Mouse (Mus musculus) hindbrain, embryonic 15.5 days (tissue): ENCODE measurements around the gene Map3k6. TPM values are rescaled to one million over a fixed set of nuclear protein-coding genes. Genes with fewer than 3 reads are reported as not detected.

Experiments used
- ATAC-seq: fragments of 200-750 bp; cut with Nextera tagmentation; 2 replicates; pipeline ENCODE4 v1.8.0; 2017; ENCODE audit warnings: low read depth, moderate number of reproducible peaks, moderate TSS enrichment; ENCODE audit not compliant: low FRiP score
- H3K27ac ChIP-seq: fragments of 300-500 bp; sonication (generic); replicated peaks from 2 replicates; pipeline ENCODE4 v1.5.1; 2015; ENCODE audit warnings: mild to moderate bottlenecking, inconsistent platforms
- H3K27me3 ChIP-seq: fragments of 300-500 bp; sonication (generic); 2 replicates; pipeline ENCODE4 v1.6.1; 2015; ENCODE audit warnings: control low read depth, inconsistent platforms
- H3K36me3 ChIP-seq: fragments of 300-500 bp; sonication (generic); 2 replicates; pipeline ENCODE4 v1.6.1; 2015; ENCODE audit warnings: control low read depth, inconsistent platforms
- H3K4me1 ChIP-seq: fragments of 300-500 bp; sonication (generic); replicated peaks from 2 replicates; pipeline ENCODE4 v1.6.1; 2015; ENCODE audit warnings: control low read depth, inconsistent platforms
- H3K4me2 ChIP-seq: fragments of 300-500 bp; sonication (generic); 2 replicates; pipeline ENCODE4 v1.6.1; 2015; ENCODE audit warnings: moderate library complexity, mild to moderate bottlenecking, inconsistent platforms
- H3K4me3 ChIP-seq: fragments of 300-500 bp; sonication (generic); 2 replicates; pipeline ENCODE4 v1.5.1; 2015; ENCODE audit warnings: mild to moderate bottlenecking, inconsistent platforms
- H3K9ac ChIP-seq: fragments of 300-500 bp; sonication (generic); 2 replicates; pipeline ENCODE4 v1.6.1; 2015; ENCODE audit warnings: inconsistent platforms
- H3K9me3 ChIP-seq: fragments of 300-500 bp; sonication (generic); 2 replicates; pipeline ENCODE4 v1.6.1; 2016; ENCODE audit warnings: control low read depth, inconsistent platforms
- WGBS: fragments of 180-500 bp; shearing (Covaris S2); methylation state at CpG from one replicate; pipeline ENCODE4 v1.1.7; 2015; 5-methylcytosine and 5-hydroxymethylcytosine counted together
- polyA plus RNA-seq: library from polyadenylated mRNA; unstranded; fragments of >200 nt; fragmentation: Nextera tagmentation; extraction: Ambion mirVana; gene quantifications from 2 replicates; pipeline ENCODE4 v1.2.1, GENCODE M21; 2015

The Map3k6 gene
- polyA plus RNA-seq, 1 experiment from 2014 or later = 1.8 TPM

- H3K27ac ChIP-seq = no peak overlapping the region
- H3K4me3 ChIP-seq = no peak overlapping the region
- no peaks in the 10 kb centered on the region for H3K9me3 ChIP-seq
- no peak overlapping the region for H3K9ac ChIP-seq
- no peaks in the 10 kb centered on the region; the same call in 1 of the 2 replicates for H3K4me1 ChIP-seq
- peaks cover 17% of the 10 kb centered on the region; the same call in 1 of the 2 replicates for H3K27me3 ChIP-seq
- no peak overlapping the region for H3K4me2 ChIP-seq
- H3K36me3 ChIP-seq = no peaks in the 10 kb centered on the region
- 81% methylated on average over 12 of the region's 12 CpGs for WGBS
- ATAC-seq = no peak
Measured at GRCm38 (mm10) chr4:133257798-133258408, 17.3 kb downstream of the Map3k6 start.

- no peak; the same call in 1 of the 2 replicates for ATAC-seq
- no peak overlapping the region for H3K27ac ChIP-seq
- WGBS = 52% methylated on average over 10 of the region's 10 CpGs
- no peak overlapping the region for H3K4me3 ChIP-seq
- no peak overlapping the region for H3K4me2 ChIP-seq
- peaks cover 30% of the 10 kb centered on the region for H3K36me3 ChIP-seq
- H3K27me3 ChIP-seq = peaks cover 5% of the 10 kb centered on the region; the same call in 1 of the 2 replicates
- no peaks in the 10 kb centered on the region for H3K9me3 ChIP-seq
- no peak overlapping the region for H3K9ac ChIP-seq
- no peaks in the 10 kb centered on the region; the same call in 1 of the 2 replicates for H3K4me1 ChIP-seq
Measured at GRCm38 (mm10) chr4:133261641-133262374, 21.2 kb downstream of the Map3k6 start.

- no peaks in the 10 kb centered on the region for H3K9me3 ChIP-seq
- no peak for ATAC-seq
- 72% methylated on average over 7 of the region's 7 CpGs for WGBS
- no peak overlapping the region for H3K9ac ChIP-seq
- H3K36me3 ChIP-seq = peaks cover 34% of the 10 kb centered on the region
- no peaks in the 10 kb centered on the region for H3K4me1 ChIP-seq
- no peak overlapping the region for H3K4me3 ChIP-seq
- H3K27me3 ChIP-seq = 0 out of 2 replicates have a peak, but pooled peaks cover 2% of the 10 kb centered on the region
- no peak overlapping the region for H3K27ac ChIP-seq
- no peak overlapping the region for H3K4me2 ChIP-seq
Measured at GRCm38 (mm10) chr4:133262375-133262765, 21.8 kb downstream of the Map3k6 start.

GRCm38 (mm10) chr4:133262882-133263281 is 22.3 kb downstream of the Map3k6 start, which contains the start of gene Sytl1:
Sytl1 (minus strand) TSS chr4:133263113.
- Histone ChIP-seq H3K4me3 (no peak within 1 kb of the TSS), H3K36me3 (peaks cover 39% of the 10 kb centered on the region), H3K27ac (no peak within 1 kb of the TSS), H3K27me3 (no peaks in the 10 kb centered on the region), H3K9me3 (no peaks in the 10 kb centered on the region), H3K4me1 (no peaks in the 10 kb centered on the region), H3K9ac (no peak within 1 kb of the TSS), H3K4me2 (no peak within 1 kb of the TSS)
- ATAC-seq = no peak
- 38% methylated on average over 7 of the region's 7 CpGs for WGBS

- peaks cover 45% of the 10 kb centered on the region for H3K36me3 ChIP-seq
- H3K4me1 ChIP-seq = no peaks in the 10 kb centered on the region
- H3K27ac ChIP-seq = no peak overlapping the region
- H3K4me3 ChIP-seq = no peak overlapping the region
- WGBS = 95% methylated on average over 5 of the region's 5 CpGs
- no peaks in the 10 kb centered on the region for H3K9me3 ChIP-seq
- no peak overlapping the region for H3K4me2 ChIP-seq
- no peak overlapping the region for H3K9ac ChIP-seq
- no peaks in the 10 kb centered on the region for H3K27me3 ChIP-seq
- no peak for ATAC-seq
Measured at GRCm38 (mm10) chr4:133263756-133264155, 23.1 kb downstream of the Map3k6 start.

GRCm38 (mm10) chr4:133264559-133264958 is 23.9 kb downstream of the Map3k6 start:
- H3K9me3 ChIP-seq = no peaks in the 10 kb centered on the region
- WGBS = 100% methylated on average over 2 of the region's 2 CpGs

GRCm38 (mm10) chr4:133265297-133265696 is 24.7 kb downstream of the Map3k6 start:
- peaks cover 58% of the 10 kb centered on the region for H3K36me3 ChIP-seq
- H3K27me3 ChIP-seq = no peaks in the 10 kb centered on the region
- H3K4me2 ChIP-seq = no peak overlapping the region
- no peak overlapping the region for H3K9ac ChIP-seq
- 93% methylated on average over 3 of the region's 3 CpGs for whole genome bisulfite sequencing
- H3K9me3 ChIP-seq = no peaks in the 10 kb centered on the region
- H3K27ac ChIP-seq = no peak overlapping the region
- no peak overlapping the region for H3K4me3 ChIP-seq
- ATAC-seq = no peak
- no peaks in the 10 kb centered on the region for H3K4me1 ChIP-seq

More at GRCm38 (mm10) chr4:133264559-133264958, 23.9 kb downstream of the Map3k6 start:
- Histone ChIP-seq H3K9ac (no peak overlapping the region), H3K36me3 (peaks cover 53% of the 10 kb centered on the region), H3K4me2 (no peak overlapping the region), H3K4me1 (no peaks in the 10 kb centered on the region), H3K27ac (no peak overlapping the region), H3K4me3 (no peak overlapping the region), H3K27me3 (no peaks in the 10 kb centered on the region)
- no peak for ATAC-seq

GRCm38 (mm10) chr4:133265759-133266158 is 25.1 kb downstream of the Map3k6 start:
- no peak overlapping the region for H3K9ac ChIP-seq
- H3K9me3 ChIP-seq = no peaks in the 10 kb centered on the region
- no peaks in the 10 kb centered on the region for H3K27me3 ChIP-seq
- ATAC-seq = no peak
- H3K4me3 ChIP-seq = no peak overlapping the region
- H3K4me1 ChIP-seq = no peaks in the 10 kb centered on the region
- H3K4me2 ChIP-seq = no peak overlapping the region
- no peak overlapping the region for H3K27ac ChIP-seq
- whole genome bisulfite sequencing = 98% methylated on average over 4 of the region's 4 CpGs
- peaks cover 58% of the 10 kb centered on the region for H3K36me3 ChIP-seq

GRCm38 (mm10) chr4:133266248-133266880 is 25.7 kb downstream of the Map3k6 start:
- Histone ChIP-seq H3K27me3 (no peaks in the 10 kb centered on the region), H3K27ac (no peak overlapping the region), H3K9me3 (no peaks in the 10 kb centered on the region), H3K4me1 (no peaks in the 10 kb centered on the region), H3K36me3 (peaks cover 58% of the 10 kb centered on the region), H3K4me3 (no peak overlapping the region), H3K4me2 (no peak overlapping the region), H3K9ac (no peak overlapping the region)
- WGBS = 93% methylated on average over 12 of the region's 12 CpGs
- no peak for ATAC-seq

GRCm38 (mm10) chr4:133268931-133269330 is 28.3 kb downstream of the Map3k6 start:
- peaks cover 53% of the 10 kb centered on the region for H3K36me3 ChIP-seq
- 96% methylated on average over 3 of the region's 3 CpGs for WGBS

GRCm38 (mm10) chr4:133269596-133269995 is 29.0 kb downstream of the Map3k6 start:
- H3K9ac ChIP-seq = no peak overlapping the region

More at GRCm38 (mm10) chr4:133268931-133269330, 28.3 kb downstream of the Map3k6 start:
- H3K9me3 ChIP-seq = no peaks in the 10 kb centered on the region
- no peaks in the 10 kb centered on the region for H3K27me3 ChIP-seq
- H3K4me1 ChIP-seq = no peaks in the 10 kb centered on the region
- no peak overlapping the region for H3K4me3 ChIP-seq
- no peak for ATAC-seq
- H3K4me2 ChIP-seq = no peak overlapping the region
- no peak overlapping the region for H3K27ac ChIP-seq
- H3K9ac ChIP-seq = no peak overlapping the region

GRCm38 (mm10) chr4:133270929-133271328 is 30.3 kb downstream of the Map3k6 start:
- no peak for ATAC-seq
- H3K36me3 ChIP-seq = peaks cover 35% of the 10 kb centered on the region
- H3K27me3 ChIP-seq = no peaks in the 10 kb centered on the region

More at GRCm38 (mm10) chr4:133269596-133269995, 29.0 kb downstream of the Map3k6 start:
- H3K4me1 ChIP-seq = no peaks in the 10 kb centered on the region
- no peak overlapping the region for H3K27ac ChIP-seq
- WGBS = 97% methylated on average over 3 of the region's 3 CpGs
- peaks cover 48% of the 10 kb centered on the region for H3K36me3 ChIP-seq
- no peaks in the 10 kb centered on the region for H3K27me3 ChIP-seq
- ATAC-seq = no peak
- no peaks in the 10 kb centered on the region for H3K9me3 ChIP-seq
- H3K4me3 ChIP-seq = no peak overlapping the region
- no peak overlapping the region for H3K4me2 ChIP-seq

More at GRCm38 (mm10) chr4:133270929-133271328, 30.3 kb downstream of the Map3k6 start:
- Histone ChIP-seq H3K27ac (no peak overlapping the region), H3K4me3 (no peak overlapping the region), H3K9me3 (no peaks in the 10 kb centered on the region), H3K9ac (no peak overlapping the region), H3K4me2 (no peak overlapping the region), H3K4me1 (peaks cover 4% of the 10 kb centered on the region)
- 90% methylated on average over 9 of the region's 9 CpGs for WGBS
